Mouse (Mus musculus) megakaryocyte, embryonic 14.5 days (primary cell): ENCODE results near the gene Kcnk15.

Experiments
- FLI1 ChIP-seq: IDR thresholded peaks from 2 replicates; pipeline ENCODE4 v1.6.1; 2012; ENCODE audit warnings: low read length, inconsistent platforms, mixed read lengths
- GATA1 ChIP-seq: IDR thresholded peaks from 3 replicates; pipeline ENCODE4 v1.6.1; 2012; ENCODE audit warnings: mixed read lengths, low read length, inconsistent platforms, borderline replicate concordance

- TF ChIP-seq GATA1, result no peak
- TF ChIP-seq FLI1, result no peak
Measured at GRCm38 (mm10) chr2:163874877-163875276, 21.4 kb downstream of the Kcnk15 start.
